Mouse (Mus musculus): ENCODE data around the gene Ngp. TPM values are rescaled to one million over a fixed set of nuclear protein-coding genes. Genes with fewer than 3 reads are reported as not detected.
"Not testable (repeated sequence)": the region's sequence is repeated elsewhere in the genome, so short reads cannot be mapped to it uniquely, and the experiment has no call there.

Gene Ngp
- 0.12 TPM in 1 of 2 replicates, not detected in the other for polyA plus RNA-seq (2016; fragmentation: Nextera tagmentation; extraction: Ambion mirVana)

DNA sequence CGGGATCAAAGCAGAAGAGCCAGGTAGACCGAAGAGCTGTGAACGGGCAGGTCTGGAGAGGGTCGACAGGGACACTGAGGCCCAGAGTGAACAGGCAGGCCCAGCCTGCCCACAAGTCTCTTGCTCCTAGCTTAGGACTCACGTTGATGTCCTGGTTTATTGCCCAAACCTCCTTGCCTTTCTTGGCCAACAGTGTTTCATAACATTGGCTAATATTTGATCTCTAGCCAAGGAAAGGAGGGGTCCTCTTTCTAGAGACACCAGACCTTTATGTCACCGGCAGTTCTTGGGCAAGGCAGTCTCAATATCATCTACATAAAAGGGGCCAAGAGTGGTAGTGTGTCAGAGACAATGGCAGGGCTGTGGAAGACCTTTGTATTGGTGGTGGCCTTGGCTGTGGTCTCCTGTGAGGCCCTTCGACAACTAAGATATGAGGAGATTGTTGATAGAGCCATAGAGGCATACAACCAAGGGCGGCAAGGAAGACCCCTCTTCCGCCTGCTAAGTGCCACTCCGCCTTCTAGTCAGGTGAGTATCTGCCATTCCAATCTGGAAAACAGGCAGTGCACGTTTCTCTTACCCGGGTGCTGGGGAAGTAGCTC, at the start of gene Ngp:
Gene Ngp, plus strand, starts transcription at position 237 of the 602 bp plus-strand sequence.
- 89% methylated on average over 12 of the region's 12 CpGs for WGBS

DNA sequence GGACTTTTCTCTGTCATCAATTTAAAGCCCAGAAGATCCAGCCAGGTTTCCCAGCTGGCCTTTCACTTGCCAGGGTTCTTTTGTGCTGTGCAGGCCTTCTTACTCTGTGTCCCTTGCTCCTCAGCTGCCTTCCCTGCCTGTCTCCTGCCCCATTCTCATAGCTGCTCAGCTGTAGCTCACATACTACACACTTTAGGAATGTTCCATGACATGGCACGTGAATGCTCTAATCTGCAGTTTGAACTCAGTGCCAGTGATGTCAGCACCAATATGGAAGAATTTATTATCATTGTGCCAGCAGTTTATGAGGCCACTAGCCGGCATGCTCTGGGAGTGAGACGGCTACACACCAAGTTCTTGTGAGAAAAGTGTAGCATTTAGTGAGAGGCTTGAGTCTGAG, 49.7 kb upstream of the Ngp start:
- Histone ChIP-seq H3K27me3 (ENCODE audit: low read depth, poor library complexity, severe bottlenecking) (no peaks in the 10 kb centered on the region), H3K4me1 (no peaks in the 10 kb centered on the region), H3K9me3 (replicated peaks) (no peaks in the 10 kb centered on the region), H3K36me3 (peaks cover 55% of the 10 kb centered on the region), H3K4me3 (no peak overlapping the region), H3K27ac (replicated peaks) (no peak overlapping the region)
- 91% methylated on average over 3 of the region's 3 CpGs for WGBS
- DNase-seq (ENCODE audit: low spot score), result no peak

More for the DNA sequence above, at the start of gene Ngp:
- DNase-seq (ENCODE audit: low spot score), result no peak
- Histone ChIP-seq H3K9me3 (replicated peaks) (no peaks in the 10 kb centered on the region), H3K36me3 (no peaks in the 10 kb centered on the region), H3K27me3 (ENCODE audit: low read depth, poor library complexity, severe bottlenecking) (no peaks in the 10 kb centered on the region), H3K27ac (replicated peaks) (no peak within 1 kb of the TSS), H3K4me3 (no peak within 1 kb of the TSS), H3K4me1 (no peaks in the 10 kb centered on the region)

DNA sequence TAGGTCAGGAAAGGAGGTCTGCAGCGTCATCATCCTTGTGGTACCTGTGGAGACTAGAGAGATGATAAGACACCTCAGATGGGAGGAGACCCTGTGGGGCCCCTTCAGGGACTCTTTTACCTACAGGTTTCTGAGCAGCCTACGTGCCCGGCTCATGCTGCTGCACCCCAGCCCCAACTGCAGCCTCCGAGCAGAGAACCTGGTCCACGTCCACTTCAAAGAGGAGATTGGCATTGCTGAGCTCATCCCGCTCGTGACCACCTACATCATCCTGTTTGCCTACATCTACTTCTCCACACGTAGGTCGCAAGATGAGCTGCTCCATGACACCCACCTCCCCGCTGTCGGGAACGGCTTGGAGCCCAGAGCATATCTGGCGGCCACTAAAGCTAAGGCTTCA, 45.7 kb upstream of the Ngp start:
- peaks cover 75% of the 10 kb centered on the region for H3K36me3 ChIP-seq
- no peak overlapping the region for H3K4me3 ChIP-seq
- H3K9me3 ChIP-seq (replicated peaks), result no peaks in the 10 kb centered on the region
- H3K27me3 ChIP-seq (ENCODE audit: low read depth, poor library complexity, severe bottlenecking), result no peaks in the 10 kb centered on the region
- WGBS, result 95% methylated on average over 13 of the region's 13 CpGs
- H3K4me1 ChIP-seq, result no peaks in the 10 kb centered on the region
- no peak overlapping the region for H3K27ac ChIP-seq (replicated peaks)
- no peak for DNase-seq (ENCODE audit: low spot score)

DNA sequence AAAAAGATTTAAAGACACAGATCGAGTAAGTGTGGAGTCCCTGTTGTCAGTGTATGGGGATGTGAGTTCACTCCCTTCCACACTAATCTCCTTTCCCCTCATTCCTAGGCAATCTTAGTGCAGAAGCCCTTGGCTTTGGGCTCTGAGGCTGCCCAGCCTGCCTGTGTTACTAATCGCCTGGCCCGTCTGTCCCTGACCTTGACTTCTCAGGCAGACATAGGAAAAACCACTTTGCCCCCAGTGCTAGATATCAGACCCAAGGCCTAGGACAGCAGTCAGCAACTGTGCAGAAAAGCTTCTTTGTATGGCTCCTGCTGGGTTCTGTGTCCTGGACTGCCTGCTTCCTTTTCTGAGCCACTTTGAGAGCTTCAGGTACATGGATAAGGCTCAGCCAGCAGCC, 43.9 kb upstream of the Ngp start:
- Histone ChIP-seq H3K27me3 (ENCODE audit: low read depth, poor library complexity, severe bottlenecking) (no peaks in the 10 kb centered on the region), H3K4me1 (no peaks in the 10 kb centered on the region), H3K36me3 (peaks cover 86% of the 10 kb centered on the region), H3K4me3 (no peak overlapping the region), H3K9me3 (replicated peaks) (no peaks in the 10 kb centered on the region), H3K27ac (replicated peaks) (no peak overlapping the region)
- 93% methylated on average over 3 of the region's 3 CpGs for WGBS
- no peak for DNase-seq (ENCODE audit: low spot score)

DNA sequence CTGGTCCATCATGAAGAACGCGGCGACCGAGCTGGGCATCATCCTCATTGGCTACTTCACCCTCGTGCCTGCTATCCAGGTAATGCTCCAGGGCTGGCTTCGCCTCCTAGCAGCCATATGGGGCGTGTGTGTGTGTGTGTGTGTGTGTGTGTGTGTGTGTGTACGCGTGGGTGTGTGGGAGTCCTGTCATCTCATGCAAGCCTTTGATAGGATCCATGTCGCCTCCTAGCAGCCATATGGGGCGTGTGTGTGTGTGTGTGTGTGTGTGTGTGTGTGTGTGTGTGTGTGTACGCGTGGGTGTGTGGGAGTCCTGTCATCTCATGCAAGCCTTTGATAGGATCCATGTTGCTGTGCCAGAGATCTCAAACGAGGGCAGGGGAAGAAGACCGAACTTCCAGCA, 41.9 kb upstream of the Ngp start:
- WGBS, result 90% methylated on average over 15 of the region's 15 CpGs
- DNase-seq (ENCODE audit: low spot score); H3K27me3 ChIP-seq (ENCODE audit: low read depth, poor library complexity, severe bottlenecking); H3K4me3 ChIP-seq; H3K27ac ChIP-seq (replicated peaks); H3K4me1 ChIP-seq; H3K9me3 ChIP-seq (replicated peaks): not testable (repeated sequence)
- peaks cover 98% of the 10 kb centered on the region for H3K36me3 ChIP-seq

DNA sequence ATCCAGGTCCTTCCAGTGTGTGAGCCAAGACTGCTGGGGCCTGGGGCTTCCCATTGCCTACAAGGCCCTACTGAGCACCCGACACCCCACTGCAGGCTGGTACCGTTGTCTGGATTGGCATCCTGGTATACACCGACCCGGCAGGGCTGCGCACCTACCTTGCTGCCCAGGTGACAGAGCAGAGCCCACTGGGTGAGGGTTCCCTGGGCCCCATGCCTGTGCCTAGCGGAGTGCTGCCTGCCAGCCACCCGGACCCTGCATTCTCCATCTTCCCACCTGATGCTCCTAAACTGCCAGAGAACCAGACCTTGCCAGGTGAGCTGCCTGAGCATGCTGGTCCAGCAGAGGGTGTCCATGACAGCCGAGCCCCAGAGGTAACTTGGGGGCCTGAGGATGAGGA, 40.2 kb upstream of the Ngp start:
- Histone ChIP-seq H3K27me3 (ENCODE audit: low read depth, poor library complexity, severe bottlenecking) (no peaks in the 10 kb centered on the region), H3K36me3 (peaks cover 98% of the 10 kb centered on the region), H3K4me3 (no peak overlapping the region), H3K9me3 (replicated peaks) (no peaks in the 10 kb centered on the region), H3K27ac (replicated peaks) (no peak overlapping the region), H3K4me1 (peaks cover 6% of the 10 kb centered on the region; the same call in 1 of the 2 replicates)
- DNase-seq (ENCODE audit: low spot score), result no peak
- WGBS, result 95% methylated on average over 8 of the region's 8 CpGs

DNA sequence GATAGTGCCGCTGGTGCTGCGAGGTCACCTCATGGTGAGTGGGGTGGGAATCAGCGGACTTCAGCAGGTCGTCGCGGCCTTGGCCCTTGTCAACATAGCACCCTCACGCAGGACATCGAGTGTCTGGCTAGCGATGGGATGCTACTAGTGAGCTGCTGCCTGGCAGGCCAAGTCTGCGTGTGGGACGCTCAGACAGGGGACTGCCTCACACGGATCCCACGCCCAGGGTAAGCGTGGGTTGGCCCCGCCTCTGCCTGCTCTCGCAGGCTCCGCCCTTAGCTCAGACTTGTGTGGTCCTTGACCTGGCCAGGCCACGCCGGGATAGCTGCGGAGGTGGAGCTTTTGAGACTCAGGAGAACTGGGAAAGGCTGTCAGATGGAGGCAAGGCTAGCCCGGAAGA, 38.9 kb upstream of the Ngp start:
- peaks cover 99% of the 10 kb centered on the region for H3K36me3 ChIP-seq
- H3K27me3 ChIP-seq (ENCODE audit: low read depth, poor library complexity, severe bottlenecking), result no peaks in the 10 kb centered on the region
- no peak overlapping the region for H3K27ac ChIP-seq (replicated peaks)
- peaks cover 6% of the 10 kb centered on the region; the same call in 1 of the 2 replicates for H3K4me1 ChIP-seq
- no peak overlapping the region for H3K4me3 ChIP-seq
- 45% methylated on average over 21 of the region's 21 CpGs for WGBS
- H3K9me3 ChIP-seq (replicated peaks), result no peaks in the 10 kb centered on the region
- DNase-seq (ENCODE audit: low spot score), result no peak

DNA sequence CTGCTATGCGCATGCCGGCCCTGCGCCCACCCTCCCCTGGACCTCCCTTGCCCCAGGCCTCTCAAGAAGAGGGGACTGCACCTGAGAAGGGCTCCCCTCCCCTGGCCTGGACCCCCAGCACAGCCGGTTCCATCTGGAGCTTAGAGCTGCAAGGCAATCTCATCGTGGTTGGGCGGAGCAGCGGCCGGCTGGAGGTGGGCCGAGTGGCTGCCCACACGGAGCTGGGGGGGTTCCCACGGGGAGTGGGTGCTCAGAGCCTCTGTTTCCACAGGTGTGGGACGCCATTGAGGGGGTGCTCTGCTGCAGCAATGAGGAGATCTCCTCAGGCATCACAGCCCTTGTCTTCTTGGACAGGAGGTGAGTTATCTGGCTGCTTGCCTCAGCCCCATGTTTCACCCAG, 38.3 kb upstream of the Ngp start:
- Histone ChIP-seq H3K4me3 (no peak overlapping the region), H3K4me1 (peaks cover 6% of the 10 kb centered on the region; the same call in 1 of the 2 replicates), H3K9me3 (replicated peaks) (no peaks in the 10 kb centered on the region), H3K36me3 (peaks cover 99% of the 10 kb centered on the region), H3K27me3 (ENCODE audit: low read depth, poor library complexity, severe bottlenecking) (no peaks in the 10 kb centered on the region), H3K27ac (replicated peaks) (no peak overlapping the region)
- no peak for DNase-seq (ENCODE audit: low spot score)
- whole genome bisulfite sequencing, result 81% methylated on average over 12 of the region's 12 CpGs

DNA sequence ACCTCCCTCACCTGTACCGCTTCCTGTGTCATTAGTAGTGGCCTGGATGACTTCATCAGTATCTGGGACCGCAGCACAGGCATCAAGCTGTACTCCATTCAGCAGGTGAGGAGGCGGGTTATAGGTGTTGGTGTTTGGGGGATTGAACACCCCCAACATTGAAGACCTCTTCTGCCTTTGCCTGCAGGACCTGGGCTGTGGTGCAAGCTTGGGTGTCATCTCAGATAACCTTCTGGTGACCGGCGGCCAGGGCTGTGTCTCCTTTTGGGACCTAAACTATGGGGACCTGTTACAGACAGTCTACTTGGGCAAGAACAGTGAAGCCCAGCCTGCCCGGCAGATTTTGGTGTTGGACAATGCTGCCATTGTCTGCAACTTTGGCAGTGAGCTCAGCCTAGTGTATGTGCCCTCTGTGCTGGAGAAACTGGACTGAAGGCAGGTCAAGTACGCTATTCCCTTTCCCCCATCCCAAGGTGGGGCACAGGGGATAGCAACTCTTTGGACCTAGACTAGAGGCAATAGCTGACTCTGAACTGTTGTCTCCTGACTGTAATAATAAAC, 35.1 kb upstream of the Ngp start:
- H3K27me3 ChIP-seq (ENCODE audit: low read depth, poor library complexity, severe bottlenecking), result no peaks in the 10 kb centered on the region
- H3K4me1 ChIP-seq, result peaks cover 6% of the 10 kb centered on the region; the same call in 1 of the 2 replicates
- no peak for DNase-seq (ENCODE audit: low spot score)
- no peak overlapping the region for H3K27ac ChIP-seq (replicated peaks)
- no peak overlapping the region for H3K4me3 ChIP-seq
- 95% methylated on average over 7 of the region's 7 CpGs for WGBS
- H3K36me3 ChIP-seq, result peaks cover 99% of the 10 kb centered on the region
- no peaks in the 10 kb centered on the region for H3K9me3 ChIP-seq (replicated peaks)

DNA sequence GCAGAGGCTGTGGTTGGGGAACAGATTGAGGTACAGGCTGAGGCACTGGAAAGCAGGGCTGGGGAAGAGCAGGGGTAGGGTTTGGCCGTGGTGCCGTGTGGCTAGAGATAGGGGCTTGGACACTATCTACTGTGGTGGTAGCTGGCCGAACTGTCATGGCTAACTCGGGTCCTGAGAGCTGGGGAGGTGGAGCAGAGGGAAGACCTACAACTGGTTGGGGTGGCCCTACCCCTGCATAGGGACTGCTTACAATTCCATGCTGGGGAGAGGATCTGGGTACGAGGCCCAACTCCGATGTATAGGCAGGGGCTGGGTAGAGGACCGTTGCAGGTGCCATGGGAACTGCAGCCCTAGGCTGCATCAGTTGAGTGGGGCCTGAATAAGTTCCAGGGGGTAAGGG, 31.5 kb upstream of the Ngp start:
- Histone ChIP-seq H3K27ac (replicated peaks) (no peak overlapping the region), H3K9me3 (replicated peaks) (no peaks in the 10 kb centered on the region), H3K4me3 (no peak overlapping the region), H3K36me3 (peaks cover 100% of the 10 kb centered on the region), H3K4me1 (no peaks in the 10 kb centered on the region), H3K27me3 (ENCODE audit: low read depth, poor library complexity, severe bottlenecking) (no peaks in the 10 kb centered on the region)
- DNase-seq (ENCODE audit: low spot score), result no peak
- WGBS, result 93% methylated on average over 7 of the region's 7 CpGs

DNA sequence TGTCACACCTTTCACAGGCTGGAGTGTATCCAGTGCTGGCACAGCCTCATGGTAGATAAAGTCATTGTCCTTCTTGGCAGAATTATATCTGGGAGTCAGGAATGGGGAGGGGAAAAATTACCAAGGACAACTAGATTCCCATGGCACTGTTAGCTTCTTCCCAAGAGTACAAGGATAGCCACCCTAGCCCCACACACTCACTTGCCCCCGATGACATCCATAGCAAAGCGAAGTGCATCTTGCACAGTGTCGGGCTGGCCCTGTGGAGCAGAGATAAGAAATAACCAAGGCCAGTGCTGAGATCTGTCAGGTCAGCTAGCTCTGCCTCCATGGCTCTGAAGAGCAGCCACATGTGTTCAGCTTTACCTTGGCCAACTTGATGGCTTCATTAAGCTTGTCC, 28.7 kb upstream of the Ngp start:
- Histone ChIP-seq H3K4me3 (no peak overlapping the region), H3K36me3 (peaks cover 98% of the 10 kb centered on the region), H3K27me3 (ENCODE audit: low read depth, poor library complexity, severe bottlenecking) (no peaks in the 10 kb centered on the region), H3K9me3 (replicated peaks) (no peaks in the 10 kb centered on the region), H3K4me1 (no peaks in the 10 kb centered on the region), H3K27ac (replicated peaks) (no peak overlapping the region)
- 96% methylated on average over 3 of the region's 3 CpGs for WGBS
- no peak for DNase-seq (ENCODE audit: low spot score)

DNA sequence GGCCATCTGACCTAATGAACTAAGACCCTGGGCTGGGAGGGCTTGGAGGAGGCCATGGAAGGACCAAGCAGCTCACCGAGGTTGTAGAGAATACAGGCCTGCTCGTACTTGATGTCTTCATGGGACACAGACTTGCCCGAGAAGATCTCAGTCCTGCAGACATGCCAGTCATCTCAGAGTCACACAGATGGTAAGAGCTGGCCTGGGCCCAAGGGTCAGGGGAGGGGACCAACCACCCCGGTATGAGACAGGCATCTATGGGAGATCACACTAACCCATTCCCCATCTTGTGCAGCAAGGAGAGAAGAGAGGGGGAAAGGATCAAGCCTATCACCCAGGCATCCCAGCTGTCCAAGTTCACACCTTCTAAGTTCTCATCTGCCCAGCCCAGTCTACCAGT, 26.3 kb upstream of the Ngp start:
- H3K27ac ChIP-seq (replicated peaks), result no peak overlapping the region
- H3K36me3 ChIP-seq, result peaks cover 97% of the 10 kb centered on the region
- H3K9me3 ChIP-seq (replicated peaks), result no peaks in the 10 kb centered on the region
- H3K27me3 ChIP-seq (ENCODE audit: low read depth, poor library complexity, severe bottlenecking), result no peaks in the 10 kb centered on the region
- no peak overlapping the region for H3K4me3 ChIP-seq
- no peaks in the 10 kb centered on the region for H3K4me1 ChIP-seq
- DNase-seq (ENCODE audit: low spot score), result no peak
- 94% methylated on average over 4 of the region's 4 CpGs for WGBS

DNA sequence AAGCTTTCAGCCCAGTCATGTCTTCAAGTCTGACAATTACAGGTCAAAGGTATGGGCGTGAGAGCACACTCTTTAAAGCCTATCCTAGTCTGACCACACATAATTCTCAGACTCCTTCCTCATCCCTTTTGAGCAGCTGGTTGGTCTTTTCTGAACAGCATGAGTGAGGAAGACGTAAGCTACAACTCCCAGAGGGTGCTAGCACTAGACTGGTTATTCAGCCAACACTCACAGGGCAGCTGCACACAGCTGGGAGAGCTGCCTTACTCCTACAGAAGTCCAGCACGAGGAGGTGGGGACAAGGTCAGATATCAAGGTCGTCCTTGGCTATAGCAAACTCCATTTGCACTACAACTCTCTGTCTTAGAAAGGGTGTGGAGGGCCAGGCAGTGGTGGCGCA, 18.9 kb upstream of the Ngp start:
- 89% methylated on average over 5 of the region's 5 CpGs for WGBS
- Histone ChIP-seq H3K36me3 (peaks cover 63% of the 10 kb centered on the region), H3K27me3 (ENCODE audit: low read depth, poor library complexity, severe bottlenecking) (no peaks in the 10 kb centered on the region), H3K9me3 (replicated peaks) (no peaks in the 10 kb centered on the region), H3K4me3 (no peak overlapping the region), H3K4me1 (no peaks in the 10 kb centered on the region), H3K27ac (replicated peaks) (no peak overlapping the region)
- DNase-seq (ENCODE audit: low spot score), result no peak

Measured in midbrain, embryonic 10.5 days (tissue).